Mouse (Mus musculus): ENCODE measurements around the gene Ccdc93.

Gene Ccdc93

DNA sequence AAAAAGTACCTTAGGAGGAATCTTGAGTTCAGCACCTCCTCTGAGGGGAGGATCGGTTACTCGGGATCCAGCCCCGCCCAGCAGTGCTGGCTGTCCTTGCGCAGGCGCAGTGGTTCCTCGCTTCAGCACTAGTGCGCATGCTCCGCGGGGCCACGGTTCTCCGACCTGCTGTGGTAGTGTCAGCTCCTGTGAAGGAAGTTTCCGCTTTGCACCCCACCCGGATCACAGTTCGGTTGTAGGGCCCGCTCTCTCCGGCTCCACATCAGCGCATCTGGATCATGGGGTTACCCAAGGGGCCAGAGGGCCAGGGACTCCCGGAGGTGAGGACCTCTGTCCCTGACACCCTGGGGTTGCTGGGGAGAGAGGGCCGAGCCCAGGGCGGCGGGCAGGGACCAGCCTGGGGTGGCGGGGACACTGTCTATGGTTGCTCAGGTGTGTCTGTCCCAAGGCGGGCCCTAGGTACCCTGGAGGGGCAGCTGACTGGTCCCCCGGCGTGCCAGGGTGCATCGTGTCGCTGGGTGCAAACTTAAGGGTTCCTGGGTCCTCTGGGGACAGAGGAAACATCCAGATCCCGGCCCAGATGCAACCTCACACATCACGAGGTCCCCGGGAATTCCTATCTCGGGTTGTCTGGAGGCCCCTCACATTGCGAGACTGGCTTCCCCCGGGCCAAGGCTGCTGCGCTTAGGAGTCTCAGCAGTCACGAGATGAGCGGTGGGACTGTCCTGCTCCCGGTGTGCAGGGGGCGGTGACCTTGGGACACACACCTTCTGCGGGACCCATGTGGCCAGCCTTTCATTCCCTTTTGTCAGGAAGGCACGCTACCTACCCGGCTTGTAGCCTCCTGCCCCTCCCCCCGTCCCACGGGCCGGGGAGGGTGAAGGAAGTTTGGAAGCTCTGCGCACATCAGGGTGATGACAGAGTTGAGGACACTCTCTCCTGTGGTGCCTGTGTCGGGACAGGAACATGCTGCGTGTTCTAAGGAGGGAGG lies at the start of gene Ccdc93:
Ccdc93 (plus strand) TSS at position 112 of the 991 bp plus-strand sequence.
- DNase-seq, result peak; percentile 99 to 100

GRCm38 (mm10) chr1:121381562-121381961 lies 49.3 kb upstream of the Ccdc93 start:
- DNase-seq, result no peak

DNA sequence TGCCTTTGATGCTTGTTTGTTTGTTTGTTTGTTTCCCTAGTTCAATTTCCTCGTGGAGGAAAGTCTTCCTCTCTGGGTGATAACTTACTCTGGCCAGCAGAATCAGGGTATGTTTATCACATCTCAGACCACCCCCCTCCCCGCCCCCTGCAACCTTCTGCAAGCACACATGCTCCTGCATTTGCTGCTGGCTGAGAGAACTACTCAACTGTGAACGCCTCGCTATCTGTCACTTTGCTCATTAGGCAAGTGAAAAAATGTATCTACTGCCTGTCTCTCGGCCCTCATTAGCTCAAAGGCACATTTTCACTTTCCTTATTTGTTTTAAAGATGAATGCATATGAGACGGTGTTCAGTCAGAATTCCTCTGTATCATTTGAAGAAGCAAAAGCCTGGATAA lies 42.5 kb upstream of the Ccdc93 start:
- DNase-seq, result no peak

DNA sequence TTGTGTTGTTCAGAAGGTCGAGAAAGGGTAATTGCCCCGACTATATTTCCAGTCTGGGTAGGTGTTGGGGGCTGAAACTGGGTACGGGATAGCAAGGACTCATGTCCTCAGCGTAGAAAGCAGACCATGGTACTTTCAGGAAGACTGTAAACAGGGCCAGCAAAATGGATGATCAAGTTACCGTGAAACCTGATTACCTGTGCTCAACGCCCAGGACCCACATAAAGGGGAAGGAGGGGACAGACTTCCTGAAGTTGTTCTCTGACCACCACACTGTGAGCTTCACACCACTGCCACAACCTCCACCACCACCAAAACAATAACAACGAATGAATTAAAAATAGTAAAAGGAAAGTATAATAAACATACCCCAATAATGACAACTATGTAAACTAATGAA lies 42.1 kb upstream of the Ccdc93 start:
- DNase-seq, result no peak

GRCm38 (mm10) chr1:121389574-121389973 lies 41.3 kb upstream of the Ccdc93 start:
- DNase-seq, result no peak

DNA sequence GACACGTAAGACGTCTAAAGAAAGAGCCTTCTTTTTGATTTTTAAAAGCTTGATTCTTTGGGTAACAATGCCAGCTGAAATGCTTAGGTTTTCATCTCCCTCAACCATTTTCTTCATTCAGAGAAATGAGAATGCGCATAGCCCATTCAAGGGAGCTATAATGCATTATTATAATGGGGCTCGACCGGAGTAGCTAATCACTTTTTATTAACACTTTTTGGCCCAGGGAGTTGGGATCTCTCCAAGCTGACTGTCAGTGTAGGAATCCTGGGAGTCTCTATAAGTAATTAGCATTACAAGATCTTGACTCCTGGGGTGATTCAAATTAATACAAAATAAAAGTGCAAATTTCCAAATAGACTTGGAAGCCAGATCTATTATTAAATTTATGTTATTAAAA lies 40.8 kb upstream of the Ccdc93 start:
- DNase-seq, result no peak

DNA sequence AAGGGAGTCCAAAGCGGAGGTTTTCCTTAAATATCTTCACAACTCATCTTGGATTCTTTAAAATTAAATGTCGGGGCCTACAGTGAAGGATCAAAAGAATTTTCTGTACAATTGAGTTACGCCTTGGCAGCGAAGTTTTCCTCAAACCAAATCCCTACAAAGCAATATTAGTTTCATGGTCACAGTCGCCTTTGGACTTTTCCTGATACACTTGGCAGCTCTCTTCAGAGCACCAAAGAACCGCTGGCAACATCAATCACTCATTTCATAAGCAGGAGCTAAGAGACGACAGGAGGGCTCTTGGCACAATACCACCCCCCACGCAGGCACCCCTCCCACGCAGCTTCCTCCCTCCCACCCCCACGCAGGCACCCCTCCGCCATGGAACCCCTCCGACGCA lies 40.4 kb upstream of the Ccdc93 start:
- DNase-seq, result no peak

GRCm38 (mm10) chr1:121390855-121391254 lies 40.0 kb upstream of the Ccdc93 start:
- no peak for DNase-seq

DNA sequence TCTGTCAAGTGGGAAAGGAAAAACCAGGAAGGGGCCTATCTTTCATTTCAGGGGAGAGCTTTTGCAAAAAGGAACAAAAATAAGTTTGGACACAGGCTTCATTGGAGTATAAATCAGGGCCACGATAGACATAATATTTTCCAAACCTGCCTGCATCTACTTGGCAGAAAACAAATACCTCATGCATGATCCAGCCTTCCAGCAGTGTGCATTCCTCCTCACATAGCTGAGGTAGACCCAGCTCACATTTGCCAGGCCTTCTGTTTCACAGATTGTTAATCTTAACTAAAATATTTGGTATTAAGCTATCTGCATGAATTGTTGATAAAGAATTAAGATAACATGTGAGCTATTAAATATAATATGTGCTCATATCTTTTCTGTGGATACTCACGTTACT lies 37.7 kb upstream of the Ccdc93 start:
- DNase-seq, result no peak

DNA sequence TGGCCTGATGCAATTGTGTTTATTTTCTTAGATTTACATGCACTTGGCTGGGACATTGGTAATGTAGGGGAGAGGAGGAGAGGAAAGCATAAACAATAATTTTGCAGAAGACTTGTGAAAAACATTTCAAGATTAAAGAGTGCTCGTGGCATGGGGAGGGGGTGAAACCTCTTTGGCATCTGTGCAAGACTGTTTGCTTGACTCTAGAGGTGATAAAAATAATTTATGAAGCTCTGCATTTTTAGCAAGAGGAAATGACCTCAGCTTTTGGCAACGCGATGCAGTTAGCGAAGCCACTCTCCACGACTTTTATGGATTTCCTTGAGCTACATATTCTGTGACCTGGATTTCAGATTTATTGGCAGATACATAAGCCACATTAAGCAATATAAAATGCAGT lies 36.1 kb upstream of the Ccdc93 start:
- DNase-seq, result no peak

DNA sequence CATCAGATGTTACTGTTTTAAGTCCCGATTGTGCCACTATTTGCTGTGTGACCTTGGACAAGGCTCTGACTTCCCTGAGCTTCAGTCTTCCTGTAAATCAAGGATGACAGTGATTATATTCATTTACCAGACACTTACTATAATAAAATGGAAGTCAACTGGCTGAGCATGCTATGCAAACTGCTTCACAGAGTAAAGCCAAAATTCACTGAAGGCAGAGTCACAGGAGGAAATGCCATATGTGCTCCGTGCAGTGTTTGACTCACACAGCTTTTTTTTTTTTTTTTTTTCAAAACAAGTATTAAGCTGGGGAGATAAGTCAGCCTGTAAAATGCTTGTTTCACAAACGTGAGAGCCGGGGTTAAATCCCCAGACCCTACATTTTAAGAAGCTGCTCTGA lies 34.3 kb upstream of the Ccdc93 start:
- DNase-seq, result no peak

GRCm38 (mm10) chr1:121398231-121398630 lies 32.6 kb upstream of the Ccdc93 start:
- DNase-seq, result no peak

GRCm38 (mm10) chr1:121398986-121399881 lies 31.6 kb upstream of the Ccdc93 start:
- no peak for DNase-seq

- DNase-seq, result peak in 1 of 2 experiments; percentile 22
Measured at GRCm38 (mm10) chr1:121400243-121400642, 30.6 kb upstream of the Ccdc93 start.

- peak; percentile 17 for DNase-seq
Measured at GRCm38 (mm10) chr1:121419084-121419483, 11.8 kb upstream of the Ccdc93 start.

GRCm38 (mm10) chr1:121419569-121420265 lies 11.1 kb upstream of the Ccdc93 start:
- no peak for DNase-seq

- DNase-seq, result peak in 1 of 2 experiments; percentile 8
Measured at GRCm38 (mm10) chr1:121430183-121430937, 489 bp upstream of the Ccdc93 start.

DNA sequence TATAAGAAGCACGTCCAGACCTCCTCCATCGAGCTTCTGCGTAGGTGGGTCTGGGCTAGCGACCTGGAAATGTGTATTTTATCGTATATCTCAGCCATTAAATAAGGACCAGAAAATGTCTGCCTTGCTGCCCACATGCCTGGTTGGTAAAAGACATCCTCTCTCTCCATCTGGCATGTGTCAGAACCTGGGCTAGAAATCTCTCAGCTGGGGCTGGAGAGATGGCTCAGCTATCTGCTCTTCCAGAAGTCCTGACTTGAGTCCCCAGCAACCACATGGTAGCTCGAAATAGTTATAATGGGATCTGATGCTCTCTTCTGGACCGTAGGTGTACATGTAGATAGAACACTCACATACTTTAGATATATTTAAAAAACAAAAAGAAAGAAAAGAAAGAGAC lies 5.1 kb downstream of the Ccdc93 start:
- no peak for DNase-seq

GRCm38 (mm10) chr1:121440535-121441381 lies 9.9 kb downstream of the Ccdc93 start:
- peak; percentile 55 to 59 for DNase-seq

- DNase-seq, result no peak
Measured at GRCm38 (mm10) chr1:121444147-121444546, 13.3 kb downstream of the Ccdc93 start.

DNA sequence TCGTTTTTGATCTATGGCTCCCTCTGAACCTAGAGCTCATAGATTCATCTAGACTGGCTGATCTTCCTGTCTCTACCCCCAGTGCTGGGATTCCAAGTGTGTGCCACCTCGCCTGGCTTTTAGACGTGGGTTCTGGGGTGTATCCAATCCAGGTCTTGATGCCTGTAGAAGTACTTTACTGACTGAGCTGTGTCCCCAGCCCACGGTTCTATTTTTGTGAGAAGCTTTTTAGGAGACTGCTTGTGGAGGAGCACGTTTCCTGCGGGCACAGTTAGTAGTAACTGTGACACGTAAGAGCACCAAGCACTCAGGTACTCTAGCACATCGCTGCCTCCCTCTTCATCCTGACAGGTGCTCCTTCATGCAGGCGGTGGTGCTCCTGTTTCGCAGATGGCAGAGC lies 16.4 kb downstream of the Ccdc93 start:
- no peak for DNase-seq

Measured in cerebellum, postnatal 36 days (tissue).